Mouse (Mus musculus) midbrain, postnatal 0 days (tissue): ENCODE measurements around the gene Rrn3. TPM values are rescaled to one million over a fixed set of nuclear protein-coding genes. Genes with fewer than 3 reads are reported as not detected.

Source experiments
- ATAC-seq: fragments of 200-750 bp; cut with Nextera tagmentation; 2 replicates; pipeline ENCODE4 v1.8.0; 2017; ENCODE audit warnings: moderate number of reproducible peaks, mild to moderate bottlenecking, moderate TSS enrichment, moderate library complexity; ENCODE audit not compliant: low FRiP score
- DNase-seq: peaks from one replicate; pipeline ENCODE4 v3.0.0-alpha.2; 2015; ENCODE audit warnings: low spot score
- H3K27ac ChIP-seq: fragments of 300-500 bp; sonication (generic); 2 replicates; pipeline ENCODE4 v1.5.1; 2014; ENCODE audit warnings: low read depth, mild to moderate bottlenecking, low read length, mixed read lengths
- H3K27me3 ChIP-seq: fragments of 300-500 bp; sonication (generic); 2 replicates; pipeline ENCODE4 v1.6.1; 2014; ENCODE audit warnings: low read length, control low read depth, mixed read lengths; ENCODE audit not compliant: insufficient read depth
- H3K36me3 ChIP-seq: fragments of 300-500 bp; sonication (generic); 2 replicates; pipeline ENCODE4 v1.6.1; 2014; ENCODE audit warnings: low read length, control low read depth, mixed read lengths; ENCODE audit not compliant: insufficient read depth
- H3K4me1 ChIP-seq: fragments of 300-500 bp; sonication (generic); 2 replicates; pipeline ENCODE4 v1.6.1; 2014; ENCODE audit warnings: mild to moderate bottlenecking, control low read depth, antibody characterized with exemption, low read length, mixed read lengths; ENCODE audit not compliant: insufficient read depth
- H3K4me2 ChIP-seq: fragments of 300-500 bp; sonication (generic); 2 replicates; pipeline ENCODE4 v1.6.1; 2014; ENCODE audit warnings: low read depth, mild to moderate bottlenecking, low read length, mixed read lengths; ENCODE audit not compliant: poor library complexity, severe bottlenecking
- H3K4me3 ChIP-seq: fragments of 300-500 bp; sonication (generic); 2 replicates; pipeline ENCODE4 v1.5.1; 2014; ENCODE audit warnings: low read depth, mild to moderate bottlenecking, low read length, moderate library complexity
- H3K9ac ChIP-seq: fragments of 300-500 bp; sonication (generic); replicated peaks from 2 replicates; pipeline ENCODE4 v1.6.1; 2014; ENCODE audit warnings: mild to moderate bottlenecking, low read length, moderate library complexity, mixed read lengths; ENCODE audit not compliant: poor library complexity, severe bottlenecking
- H3K9me3 ChIP-seq: fragments of 300-500 bp; sonication (generic); 2 replicates; pipeline ENCODE4 v1.6.1; 2016; ENCODE audit warnings: low read length, control low read depth
- CTCF ChIP-seq: IDR thresholded peaks from 2 replicates; pipeline ENCODE4 v1.5.1; 2016; ENCODE audit warnings: antibody characterized with exemption, mild to moderate bottlenecking
- WGBS: fragments of 180-500 bp; shearing (Covaris S2); extraction: QIAGEN DNeasy Blood & Tissue Kit; methylation state at CpG from one replicate; pipeline ENCODE4 v1.1.7; 2014; 5-methylcytosine and 5-hydroxymethylcytosine counted together
- microRNA-seq: library from miRNA; unstranded; fragments of <30 nt; microRNA quantifications from one replicate; pipeline ENCODE4, GENCODE M21; 2016; ENCODE audit warnings: borderline number of aligned reads
- polyA plus RNA-seq: library from polyadenylated mRNA; unstranded; fragments of >200 nt; fragmentation: Nextera tagmentation; extraction: Ambion mirVana; gene quantifications from 2 replicates; pipeline ENCODE4 v1.2.1, GENCODE M21; 2015
- total RNA-seq: library from RNA; depleted of rRNA; stranded (reverse); fragments of >200 nt; gene quantifications from 2 replicates; pipeline ENCODE4 v1.2.3, GENCODE M21; 2014; rRNA removed

Rrn3 gene
- total and polyA plus RNA-seq, 2 experiments from 2014 or later = 77.5 to 80.8 TPM

- 88% methylated on average over 2 of the region's 2 CpGs for WGBS
- H3K4me1 ChIP-seq = no peaks in the 10 kb centered on the region
- no peak overlapping the region for H3K4me3 ChIP-seq
- no peak for DNase-seq
- no peaks in the 10 kb centered on the region for H3K27me3 ChIP-seq
- no peak for ATAC-seq
- peaks cover 30% of the 10 kb centered on the region for H3K36me3 ChIP-seq
- no peak overlapping the region for H3K27ac ChIP-seq
- H3K9me3 ChIP-seq = no peaks in the 10 kb centered on the region
- H3K9ac ChIP-seq = no peak overlapping the region
- H3K4me2 ChIP-seq = no peak overlapping the region
- no peak for TF ChIP-seq CTCF
These were observed 67.8 kb downstream of the Rrn3 start for GRCm38 (mm10) chr16:13848310-13848709.

GRCm38 (mm10) chr16:13851446-13851845, 70.9 kb downstream of the Rrn3 start:
- no peak for TF ChIP-seq CTCF
- no peaks in the 10 kb centered on the region for H3K4me1 ChIP-seq
- H3K4me2 ChIP-seq = no peak overlapping the region
- no peaks in the 10 kb centered on the region for H3K27me3 ChIP-seq
- no peaks in the 10 kb centered on the region for H3K9me3 ChIP-seq
- H3K27ac ChIP-seq = no peak overlapping the region
- WGBS = 98% methylated on average over 4 of the region's 4 CpGs
- DNase-seq = no peak
- H3K4me3 ChIP-seq = no peak overlapping the region
- ATAC-seq = no peak
- H3K36me3 ChIP-seq = peaks cover 16% of the 10 kb centered on the region
- H3K9ac ChIP-seq = no peak overlapping the region

GRCm38 (mm10) chr16:13853886-13854285, 73.4 kb downstream of the Rrn3 start:
- H3K27ac ChIP-seq = no peak overlapping the region
- H3K4me2 ChIP-seq = no peak overlapping the region
- no peak for TF ChIP-seq CTCF
- no peak for DNase-seq
- no peak for ATAC-seq
- WGBS = 97% methylated on average over 4 of the region's 4 CpGs
- no peak overlapping the region for H3K9ac ChIP-seq
- H3K4me3 ChIP-seq = no peak overlapping the region
- no peaks in the 10 kb centered on the region for H3K9me3 ChIP-seq
- H3K4me1 ChIP-seq = no peaks in the 10 kb centered on the region
- H3K27me3 ChIP-seq = no peaks in the 10 kb centered on the region
- H3K36me3 ChIP-seq = peaks cover 12% of the 10 kb centered on the region

Small RNAs within 50 kb of the gene (microRNA-seq; reads per million reads assigned to microRNA genes)
- gene Gm27734 = not detected

Other genes starting within 250 kb of the Rrn3 start
- 11.8 and 14.8 TPM in 2 replicates for gene Parn, start 112.5 kb upstream of the Rrn3 start, total RNA-seq
- 28.0 and 29.3 TPM in 2 replicates for gene Parn, start 112.5 kb upstream of the Rrn3 start, polyA plus RNA-seq
- gene Bfar, start 108.8 kb upstream of the Rrn3 start, total RNA-seq = 37.5 and 38.9 TPM in 2 replicates
- 37.1 and 38.3 TPM in 2 replicates for gene Bfar, start 108.8 kb upstream of the Rrn3 start, polyA plus RNA-seq
- 3.1 and 5.4 TPM in 2 replicates for gene 3110001I22Rik, start 108.8 kb upstream of the Rrn3 start, total RNA-seq
- 3.2 and 4.0 TPM in 2 replicates for gene 3110001I22Rik, start 108.8 kb upstream of the Rrn3 start, polyA plus RNA-seq
- not detected in 2 replicates for gene Pla2g10, start 49.7 kb upstream of the Rrn3 start, total RNA-seq
- not detected in 2 replicates for gene Pla2g10, start 49.7 kb upstream of the Rrn3 start, polyA plus RNA-seq
- gene Ntan1, start 38.1 kb downstream of the Rrn3 start, total RNA-seq = 148 and 162 TPM in 2 replicates
- gene Ntan1, start 38.1 kb downstream of the Rrn3 start, polyA plus RNA-seq = 224 and 237 TPM in 2 replicates
- 77.1 and 86.5 TPM in 2 replicates for gene Pdxdc1, start 122.4 kb downstream of the Rrn3 start, total RNA-seq
- 59.6 and 65.8 TPM in 2 replicates for gene Pdxdc1, start 122.4 kb downstream of the Rrn3 start, polyA plus RNA-seq
- 53.9 and 58.3 TPM in 2 replicates for gene Mpv17l, start 122.5 kb downstream of the Rrn3 start, total RNA-seq
- gene Mpv17l, start 122.5 kb downstream of the Rrn3 start, polyA plus RNA-seq = 50.9 and 52.8 TPM in 2 replicates
- 169 TPM in 2 replicates for gene 2900011O08Rik, start 205.9 kb downstream of the Rrn3 start, total RNA-seq
- 222 and 234 TPM in 2 replicates for gene 2900011O08Rik, start 205.9 kb downstream of the Rrn3 start, polyA plus RNA-seq
- 0.60 TPM in 1 of 2 replicates, not detected in the other for gene Ifitm7, start 206.2 kb downstream of the Rrn3 start, total RNA-seq
- 0.91 and 1.0 TPM in 2 replicates for gene Ifitm7, start 206.2 kb downstream of the Rrn3 start, polyA plus RNA-seq